Mouse (Mus musculus): Measurements from ENCODE around the gene Bmx.

Bmx gene

DNA sequence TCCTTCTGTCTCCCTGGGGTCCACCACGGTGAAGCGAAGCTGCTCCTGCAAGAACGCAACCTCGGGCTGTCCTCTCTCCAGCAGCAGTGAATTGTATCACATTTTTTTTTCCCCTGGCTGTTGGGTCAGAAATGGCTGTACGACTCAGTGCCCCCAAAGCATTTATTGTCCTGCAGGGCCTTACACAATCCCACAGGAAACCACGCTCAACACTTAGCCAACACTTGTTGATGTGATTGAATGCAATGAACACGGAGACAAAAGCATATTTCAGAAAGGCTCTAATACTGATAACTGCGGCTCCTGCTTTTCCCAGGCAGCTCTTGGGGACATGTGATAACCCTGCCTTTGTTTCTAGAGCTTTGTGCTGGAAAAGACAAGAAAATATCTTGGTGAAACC is at the start of gene Bmx:
TSS of gene Bmx (minus strand) at position 137 of the 400 bp plus-strand sequence.
- no peak for DNase-seq

DNA sequence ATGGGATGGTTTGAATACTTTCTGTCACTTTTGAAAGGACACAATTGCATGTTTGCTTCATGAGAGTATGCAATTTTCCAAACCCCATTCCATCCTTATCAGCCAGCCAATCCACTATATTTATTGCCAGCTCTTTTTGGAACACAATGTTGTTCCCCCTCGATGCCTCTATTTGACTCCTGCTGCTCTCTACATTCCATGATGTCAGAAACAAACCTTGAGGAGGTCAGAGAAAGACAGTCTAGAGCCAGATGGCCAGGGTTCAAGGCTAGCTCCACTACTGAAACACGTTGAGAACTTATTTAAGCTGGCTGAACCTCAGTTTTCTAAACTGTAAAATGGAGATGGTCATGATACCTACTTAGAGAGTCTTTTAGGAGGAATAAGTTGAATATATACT is 48.3 kb upstream of the Bmx start:
- no peak for DNase-seq

DNA sequence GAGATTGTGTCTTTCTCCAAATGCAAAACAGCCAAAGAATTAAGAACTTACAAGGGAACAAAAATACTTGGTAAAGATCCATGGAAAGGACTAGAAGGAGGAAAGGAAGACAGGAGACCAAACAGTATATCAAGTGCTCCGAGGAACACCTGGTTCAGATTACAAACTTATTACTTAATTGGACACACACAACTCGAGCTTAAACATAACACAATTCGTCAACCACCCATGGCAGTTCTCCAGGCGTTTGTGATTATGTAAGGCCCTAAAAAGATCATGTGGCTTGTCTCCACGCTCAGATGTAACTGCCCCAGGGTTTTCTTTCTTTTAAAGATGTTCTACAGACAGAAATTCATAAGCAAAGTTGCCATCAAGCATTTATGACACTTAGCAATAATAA is 33.2 kb upstream of the Bmx start:
- DNase-seq = peak in 1 of 2 experiments; percentile 2

DNA sequence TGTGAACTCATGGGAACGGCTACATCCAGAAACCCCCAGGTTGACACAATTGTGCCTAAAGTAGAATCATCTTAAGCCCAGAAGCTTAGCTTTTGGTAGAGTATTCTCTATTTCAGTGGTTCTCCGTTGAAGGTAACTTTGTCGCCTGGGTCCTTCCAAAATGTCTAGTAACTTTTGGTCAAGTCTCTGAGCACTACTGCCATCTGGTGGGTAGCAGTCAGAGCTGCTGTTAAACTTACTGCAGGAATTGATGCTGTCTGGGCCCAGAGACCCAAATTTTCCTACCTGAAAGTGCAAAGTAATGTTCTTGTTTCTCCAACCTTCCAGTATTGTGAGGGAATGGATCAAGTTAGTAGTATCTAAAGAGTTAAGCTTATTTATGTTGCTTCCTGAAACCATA is 29.1 kb upstream of the Bmx start:
- DNase-seq = peak in 1 of 2 experiments; percentile 18

DNA sequence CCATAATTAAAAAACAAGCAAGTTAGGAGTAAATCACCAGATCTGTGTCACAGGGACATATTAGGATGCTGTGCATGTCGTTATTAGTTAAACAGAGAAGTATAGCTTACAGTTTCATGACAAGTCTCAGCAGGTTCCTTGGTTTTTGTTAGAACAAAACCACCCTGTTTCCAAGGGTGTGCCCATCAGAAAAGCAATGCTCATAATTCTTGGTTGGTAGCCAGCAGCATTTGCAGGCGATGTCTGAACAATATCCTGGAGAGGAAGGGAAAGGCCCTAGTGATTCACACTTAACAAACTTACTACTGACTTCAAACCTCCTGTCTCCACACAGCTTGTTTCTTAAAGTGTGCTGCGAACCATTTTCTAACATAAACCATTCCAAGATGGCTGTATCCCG is 25.8 kb upstream of the Bmx start:
- DNase-seq = no peak

DNA sequence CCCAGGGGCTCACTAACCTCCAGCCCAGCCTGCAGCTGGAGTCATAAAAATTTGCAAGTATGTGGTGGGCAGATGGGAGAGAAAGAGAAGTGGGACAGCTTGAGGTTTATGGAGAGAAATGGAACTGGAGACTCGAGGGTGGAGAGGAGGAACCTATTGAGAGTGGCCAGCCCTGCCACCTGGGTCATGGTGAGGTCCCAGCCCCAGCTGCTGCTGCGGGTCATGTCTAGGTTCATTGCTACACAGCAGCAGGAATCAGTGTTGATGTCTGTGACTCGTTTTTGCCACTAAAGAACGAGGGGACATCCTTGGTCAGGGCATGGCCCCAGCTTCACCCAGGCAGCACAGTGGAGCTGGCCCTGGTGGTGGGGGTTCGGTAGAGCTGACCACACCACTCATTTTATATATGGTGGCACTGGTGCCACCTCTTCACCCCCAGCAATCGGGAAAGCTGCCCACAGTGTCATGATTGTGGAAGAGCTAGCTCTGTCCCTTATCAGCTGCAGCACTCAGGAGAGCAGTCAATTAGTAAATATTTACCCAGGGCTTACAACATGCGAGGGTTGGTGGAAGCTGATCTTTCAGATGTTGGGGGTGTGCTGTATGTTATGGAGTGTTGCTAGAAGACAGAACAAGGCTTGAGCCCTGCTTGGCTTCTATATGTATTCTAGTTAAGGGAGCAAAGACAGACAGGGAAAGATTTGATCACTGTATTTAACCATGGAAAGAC is 23.1 kb upstream of the Bmx start:
- no peak for DNase-seq

DNA sequence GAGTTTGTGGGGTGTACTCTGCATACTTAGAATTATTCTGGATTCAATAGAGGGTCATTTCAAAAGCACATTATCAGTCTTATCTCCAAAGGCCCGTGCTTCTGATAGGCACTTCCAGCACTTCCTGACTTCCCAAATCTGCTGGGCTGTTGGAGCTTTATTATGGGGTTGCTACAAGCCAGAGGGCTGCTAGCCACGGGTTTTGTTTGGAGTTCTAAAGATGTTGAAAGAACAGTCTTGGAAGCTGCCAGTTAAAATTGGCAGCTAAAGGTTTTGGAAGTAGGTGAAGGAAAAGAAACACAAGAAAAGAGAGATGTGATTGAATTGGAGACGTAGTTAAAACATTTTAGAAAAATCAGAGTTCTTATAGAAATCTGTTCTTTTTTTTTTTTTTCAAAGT is 17.5 kb upstream of the Bmx start:
- no peak for DNase-seq

DNA sequence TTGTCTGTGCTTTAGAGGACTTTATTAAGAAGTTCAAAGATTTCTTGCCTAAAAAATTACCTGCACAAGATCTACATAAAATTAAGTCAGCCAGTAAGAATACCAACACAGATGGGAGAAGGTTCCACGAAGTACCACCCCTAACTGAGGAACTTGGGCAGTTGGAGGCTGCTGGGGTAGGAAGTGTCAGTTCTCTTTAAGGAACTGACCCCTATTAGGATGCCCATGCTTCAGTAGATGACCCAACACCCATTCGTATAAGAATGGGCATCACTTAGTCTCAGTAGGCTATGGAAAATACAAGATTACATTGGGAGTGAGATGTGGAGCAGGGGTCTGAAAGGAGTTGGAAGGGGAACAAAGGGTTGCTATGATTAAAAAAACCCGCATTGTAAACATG is 12.6 kb upstream of the Bmx start:
- no peak for DNase-seq

DNA sequence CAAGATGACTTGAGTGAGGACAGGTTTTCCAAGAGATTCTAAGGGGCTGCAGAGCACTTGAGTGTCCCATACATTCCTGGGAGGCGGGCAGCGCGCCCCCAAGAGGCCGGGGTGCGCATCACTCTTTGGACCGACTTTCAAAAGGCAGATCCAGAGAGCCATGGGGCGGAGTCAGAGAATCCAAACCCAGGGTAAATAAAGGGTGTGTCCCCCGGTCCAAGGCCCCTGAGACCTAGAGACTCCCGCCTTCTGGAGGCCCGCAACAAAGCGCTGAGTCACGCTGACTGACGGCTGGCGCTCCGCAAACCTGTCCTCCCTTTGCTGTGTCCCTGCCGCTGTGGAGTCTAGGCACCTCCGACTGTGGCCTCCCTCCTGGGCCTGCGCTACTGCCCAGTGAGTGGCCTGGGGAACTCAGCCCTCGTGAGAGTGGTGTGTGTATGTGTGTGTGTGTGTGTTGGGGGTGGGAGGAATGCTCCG is 11.3 kb upstream of the Bmx start, which contains the start of gene Pir:
TSS of gene Pir (plus strand) at position 87 of the 477 bp plus-strand sequence.
- peak; percentile 24 to 25 for DNase-seq

DNA sequence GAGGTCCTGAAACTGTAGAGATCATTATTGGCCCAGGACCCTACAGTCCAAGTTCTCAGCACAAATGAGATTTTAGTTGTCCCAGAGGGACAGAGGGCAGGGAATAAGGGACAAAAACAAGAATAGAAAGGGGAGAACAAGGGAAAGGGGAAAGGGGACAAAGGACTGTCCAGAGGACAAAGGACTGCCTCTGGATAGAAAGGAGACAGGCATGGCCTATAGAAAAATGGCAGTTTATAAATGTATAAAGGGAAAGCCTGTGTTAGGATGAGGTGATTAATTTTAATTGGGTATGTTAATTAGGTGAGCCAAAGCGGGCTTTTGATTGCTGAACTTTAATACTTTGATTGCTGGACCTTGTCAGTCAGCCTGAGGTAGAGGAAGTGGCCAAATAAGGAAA is 6.9 kb upstream of the Bmx start:
- no peak for DNase-seq

DNA sequence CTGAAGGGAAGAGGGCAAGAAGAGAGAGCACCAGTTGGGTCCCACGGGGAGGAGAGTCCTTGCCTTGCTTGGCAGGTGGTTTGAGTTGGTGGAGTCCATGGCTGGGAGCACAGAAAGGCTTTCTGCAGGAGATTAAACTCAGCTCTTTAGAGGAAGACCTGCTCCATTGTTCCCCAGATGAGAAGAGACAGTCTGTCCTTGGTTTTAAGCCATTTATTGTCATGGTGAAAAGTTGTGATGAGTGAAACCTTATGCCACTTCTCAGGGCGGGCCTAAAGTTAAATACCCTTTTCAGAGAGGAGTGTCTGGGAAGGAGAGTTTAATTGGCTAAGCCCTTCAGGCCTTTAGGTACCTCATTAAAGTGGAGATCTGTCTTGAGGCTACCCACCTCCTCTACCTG is 4.3 kb upstream of the Bmx start:
- DNase-seq = no peak

DNA sequence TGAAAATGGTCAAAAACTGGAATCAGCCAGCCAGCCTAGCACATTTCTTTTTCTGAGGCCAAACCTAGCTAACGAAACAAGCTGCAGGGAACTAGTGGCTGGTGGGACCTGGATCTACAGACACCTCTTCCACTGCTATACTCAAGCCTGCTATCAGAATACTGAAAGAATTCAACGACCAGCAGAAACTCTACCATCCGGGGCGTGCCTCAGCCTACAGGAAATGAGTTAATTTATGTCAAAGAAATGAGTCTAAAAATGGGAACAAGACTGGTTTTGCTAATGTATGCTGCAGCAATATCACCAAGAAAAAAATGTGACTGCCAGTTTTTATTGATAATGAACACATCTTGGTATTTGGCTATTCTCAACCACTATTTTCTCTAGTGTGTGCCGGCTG is 669 bp upstream of the Bmx start:
- no peak for DNase-seq

DNA sequence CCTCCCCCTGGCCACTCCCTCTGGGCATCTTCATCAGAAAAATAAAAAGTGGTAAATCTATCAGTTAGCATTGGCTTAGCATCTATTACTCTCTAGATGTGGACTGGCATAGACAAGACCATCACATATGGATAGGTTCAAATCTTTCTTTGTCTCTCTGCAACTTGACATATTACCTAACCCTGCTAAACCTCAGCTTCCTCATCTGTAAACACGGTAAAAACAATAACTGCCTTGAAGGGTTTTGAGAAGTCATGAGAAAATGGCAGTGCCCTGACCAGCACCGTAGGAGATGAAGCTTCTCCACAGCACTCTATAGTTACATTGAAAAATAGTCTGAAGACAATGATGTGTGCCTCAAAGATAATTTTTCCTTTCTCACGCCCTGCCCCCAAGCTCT is 1.5 kb downstream of the Bmx start:
- DNase-seq = no peak

DNA sequence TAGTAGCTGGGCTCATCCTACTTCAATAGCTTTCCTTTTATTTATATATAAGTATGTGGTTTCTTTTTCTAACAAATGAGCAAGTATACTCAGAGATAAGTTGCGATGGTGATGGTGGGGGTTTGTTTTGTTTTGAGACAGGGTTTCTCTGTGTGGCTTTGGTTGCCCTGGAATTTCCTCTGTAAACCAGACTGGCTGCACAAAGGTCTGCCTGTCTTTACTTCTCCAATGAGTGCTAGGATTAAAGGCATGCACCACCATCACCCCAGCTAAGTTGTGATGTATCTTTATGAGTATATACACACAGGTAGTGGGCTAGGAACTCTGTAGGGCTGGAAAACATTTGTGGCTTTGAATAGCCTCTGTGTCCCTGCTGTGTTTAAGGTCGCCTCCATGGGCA is 11.3 kb downstream of the Bmx start:
- no peak for DNase-seq

DNA sequence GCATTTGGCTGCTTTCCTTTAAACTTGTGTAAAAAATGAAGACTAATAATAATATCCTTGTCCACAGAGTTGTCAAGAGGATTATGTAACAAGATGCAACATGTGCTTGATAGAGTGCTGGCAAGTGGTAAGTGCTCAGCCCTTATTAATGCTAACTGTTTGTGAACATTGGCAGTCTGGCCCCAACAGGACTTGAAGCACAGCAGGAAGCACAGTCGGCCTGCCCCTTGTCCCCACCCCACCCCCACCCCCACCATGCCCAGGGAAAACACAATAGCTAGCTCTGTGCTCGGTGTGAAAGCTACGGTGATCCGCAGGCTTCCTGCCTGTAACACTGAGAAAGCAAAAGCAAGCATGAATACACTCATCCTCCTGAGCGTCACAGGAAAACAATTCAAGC is 12.3 kb downstream of the Bmx start:
- DNase-seq = no peak

DNA sequence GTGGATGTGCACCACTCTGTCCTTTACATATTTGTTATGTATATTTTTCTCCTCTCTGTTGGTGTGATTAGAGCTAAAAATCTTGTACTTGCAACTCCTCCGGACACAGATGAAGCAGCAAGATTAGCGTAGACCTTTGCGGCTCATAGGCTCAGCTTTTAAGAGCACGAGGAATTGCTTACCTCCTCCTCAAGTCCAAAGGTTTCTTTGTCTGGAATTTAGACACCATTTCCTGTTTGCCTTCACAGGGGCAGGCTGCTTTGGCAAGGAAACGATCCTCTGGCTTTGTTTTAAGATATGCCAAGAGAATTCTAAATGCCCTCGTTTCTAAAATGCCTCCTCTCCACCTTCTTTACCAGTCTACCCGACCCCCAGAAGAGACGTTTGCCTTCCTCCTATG is 24.6 kb downstream of the Bmx start:
- peak; percentile 27 to 36 for DNase-seq

DNA sequence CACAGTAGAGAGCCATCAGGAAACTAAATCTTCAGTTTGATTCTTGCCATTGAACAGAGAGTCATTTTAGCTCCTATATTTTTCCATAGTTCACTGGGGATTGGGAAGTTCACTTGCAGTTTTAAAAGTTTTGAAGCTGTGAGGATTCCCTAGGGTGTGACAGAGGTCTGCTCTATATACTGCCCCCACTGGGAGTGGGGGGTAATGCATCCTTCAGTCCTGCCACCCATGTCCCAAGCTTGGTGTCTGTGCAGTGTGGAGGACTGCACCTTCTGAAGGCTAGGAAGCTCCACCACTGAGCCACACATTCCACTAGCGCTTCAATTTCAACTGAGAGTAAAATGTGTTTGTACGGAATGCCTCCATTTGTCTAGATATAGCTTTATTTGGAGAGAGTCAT is 36.0 kb downstream of the Bmx start:
- DNase-seq = peak in 1 of 2 experiments; percentile 14

DNA sequence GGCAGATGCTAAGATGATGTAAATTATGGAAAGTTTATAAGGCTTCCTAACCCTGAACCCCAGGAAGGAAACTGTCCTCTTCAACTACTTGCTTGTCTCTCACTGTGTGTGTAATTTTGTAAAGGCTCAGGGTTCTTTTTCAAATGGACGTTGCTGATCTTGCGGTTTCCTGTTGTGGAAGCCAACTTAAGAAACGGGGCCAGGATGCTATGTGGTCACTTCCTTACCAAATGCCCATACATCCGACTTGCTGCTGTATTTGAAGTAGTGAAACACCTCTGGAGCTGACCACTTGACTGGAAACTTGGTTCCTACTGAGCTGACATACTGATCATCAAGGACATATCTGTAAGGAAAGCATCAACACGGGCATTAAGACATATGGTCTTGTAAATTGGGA is 57.4 kb downstream of the Bmx start:
- DNase-seq = no peak

DNA sequence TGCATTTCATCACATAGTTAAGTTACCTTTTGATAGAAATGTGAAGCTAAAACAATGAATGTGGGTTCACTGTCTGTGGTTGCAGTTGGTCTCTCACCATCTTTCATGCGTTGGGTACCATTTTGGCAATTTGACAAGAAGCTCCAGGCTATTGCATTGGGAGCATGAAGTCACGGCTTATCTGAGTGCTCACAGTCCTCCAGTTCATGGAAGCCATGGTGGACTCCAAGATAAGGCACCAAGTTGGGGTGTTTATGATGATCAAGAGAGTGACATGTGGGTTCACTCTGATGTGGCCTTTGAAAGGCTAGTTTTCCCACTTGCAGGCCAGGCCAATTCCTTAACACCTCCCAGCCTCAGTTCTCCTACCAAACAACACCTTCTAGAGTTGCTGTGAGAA is 60.3 kb downstream of the Bmx start:
- DNase-seq = no peak

DNA sequence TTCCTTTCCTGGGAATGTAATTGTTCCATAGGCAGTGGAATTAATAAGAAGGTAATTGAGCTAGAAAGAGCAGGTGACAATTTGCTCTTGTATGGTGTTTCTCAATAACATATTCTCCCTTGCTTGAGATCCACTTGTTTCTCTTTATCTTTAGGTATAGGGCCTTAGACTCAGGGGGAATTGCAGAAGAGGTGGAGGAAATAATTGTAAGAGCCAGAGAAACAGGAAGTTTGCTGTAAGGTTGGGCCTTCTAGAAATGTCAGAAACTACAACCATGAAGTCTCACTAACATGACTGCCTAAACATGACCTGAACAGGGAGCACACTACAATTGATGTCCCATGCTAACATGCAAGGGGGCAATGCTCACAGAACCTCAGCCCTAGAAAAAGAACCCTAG is 68.1 kb downstream of the Bmx start:
- DNase-seq = no peak

DNA sequence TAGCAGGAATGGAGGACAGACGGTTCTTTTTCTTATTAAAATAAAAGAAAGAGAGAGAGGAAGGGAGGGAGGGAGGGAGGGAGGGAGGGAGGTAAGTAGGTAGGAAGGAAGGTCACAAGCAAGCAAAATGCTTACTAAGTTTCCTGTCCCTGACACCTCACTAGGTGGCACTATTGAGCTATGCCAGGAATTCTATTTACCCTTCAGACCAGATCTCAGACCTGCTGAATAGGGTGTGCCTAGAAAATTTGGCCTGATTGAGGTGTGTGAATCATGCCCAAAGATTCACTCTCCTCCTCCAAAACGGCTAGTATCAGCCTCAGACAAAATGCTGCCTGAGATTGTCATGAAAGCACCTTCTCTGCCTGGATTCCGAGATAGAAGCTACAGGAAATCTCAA is 74.1 kb downstream of the Bmx start:
- DNase-seq = peak; percentile 36 to 43

DNA sequence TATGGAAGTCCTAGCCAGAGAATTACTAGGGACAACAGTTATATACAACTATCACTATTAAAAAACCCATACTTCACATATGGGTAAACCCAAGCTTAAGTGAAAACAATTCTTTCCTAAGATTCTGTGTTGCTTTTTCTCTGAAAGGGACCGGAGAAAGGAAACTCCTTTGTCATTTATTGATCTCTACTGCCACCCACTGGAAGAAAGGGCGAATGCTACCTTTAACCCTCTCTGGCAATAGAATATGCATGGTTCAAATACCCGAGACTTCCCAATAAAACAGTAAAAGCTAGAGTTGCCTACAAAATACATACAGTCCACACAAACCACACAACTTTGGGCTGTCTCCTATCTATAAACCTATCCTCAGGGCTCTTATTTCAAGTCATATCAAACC is 78.2 kb downstream of the Bmx start:
- peak; percentile 35 to 58 for DNase-seq

DNA sequence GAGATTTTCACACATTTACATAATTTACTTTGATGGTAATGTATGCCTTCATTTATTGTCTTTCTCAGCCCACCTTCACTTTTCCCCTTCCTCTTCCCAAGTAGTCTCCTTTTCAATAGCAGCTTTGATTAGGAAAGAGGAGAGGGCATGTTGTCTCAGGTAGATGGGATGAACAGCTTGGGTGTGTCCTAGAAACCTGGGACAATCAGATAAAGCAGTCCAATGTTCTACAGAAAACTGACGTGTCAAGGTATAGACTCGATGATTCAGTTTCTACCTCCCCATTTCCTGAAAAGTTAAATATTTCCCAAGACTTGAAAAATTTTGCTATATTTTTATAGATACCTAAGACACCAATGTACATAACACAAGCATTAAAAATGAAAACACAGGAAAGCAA is 79.1 kb downstream of the Bmx start:
- DNase-seq = no peak

DNA sequence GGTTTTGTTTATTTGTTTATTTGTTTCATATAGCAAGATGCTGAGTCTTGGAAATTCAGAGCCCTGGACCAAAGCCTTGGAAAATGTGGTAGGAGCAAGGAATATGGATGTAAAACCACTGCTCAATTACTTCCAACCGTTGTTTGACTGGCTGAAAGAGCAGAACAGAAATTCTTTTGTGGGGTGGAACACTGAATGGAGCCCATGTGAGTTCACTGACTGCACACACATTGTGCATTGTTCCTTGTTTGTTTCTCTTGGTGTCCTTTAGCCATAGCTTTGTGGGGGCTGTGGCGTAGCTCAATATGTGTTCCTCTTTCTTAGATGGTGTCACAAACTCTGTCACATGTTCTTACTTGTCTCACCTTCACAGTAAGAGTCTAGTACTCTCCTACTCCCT is 82.2 kb downstream of the Bmx start:
- no peak for DNase-seq

DNA sequence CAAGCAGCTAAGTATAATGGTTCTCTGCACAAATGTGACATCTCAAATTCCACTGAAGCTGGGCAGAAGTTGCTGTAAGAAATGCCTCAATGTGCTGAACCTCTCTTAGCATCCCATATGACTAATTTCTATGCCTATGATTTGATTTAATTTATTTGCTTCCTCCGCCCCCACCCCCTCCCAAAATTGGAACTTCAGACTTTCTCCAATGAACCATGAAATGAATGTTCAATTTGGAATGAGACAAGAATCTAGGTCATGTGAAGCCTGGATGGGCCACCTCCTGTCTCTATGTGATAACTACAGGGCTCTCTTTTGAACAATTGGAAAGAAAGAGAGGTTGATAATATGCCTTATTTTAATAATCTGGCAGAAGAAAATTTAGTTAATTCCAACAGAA is 82.7 kb downstream of the Bmx start:
- DNase-seq = no peak
